Mouse (Mus musculus): ENCODE measurements around the gene Nova1.

Nova1 gene

GRCm38 (mm10) chr12:46676341-46676740, 142.4 kb downstream of the Nova1 start:
- DNase-seq (ENCODE audit: low spot score in 2 of 2) = no peak

- no peak for DNase-seq (ENCODE audit: low spot score in 2 of 2)
These were observed 152.0 kb downstream of the Nova1 start for GRCm38 (mm10) chr12:46666706-46667105.

- DNase-seq (ENCODE audit: low spot score in 2 of 2) = no peak
These were observed 172.6 kb downstream of the Nova1 start for GRCm38 (mm10) chr12:46646139-46646611.

- no peak for DNase-seq (ENCODE audit: low spot score in 2 of 2)
These were observed 173.3 kb downstream of the Nova1 start for GRCm38 (mm10) chr12:46645365-46645962.

Data from frontal cortex, postnatal 25 days (tissue).